In the genomic region with DNA sequence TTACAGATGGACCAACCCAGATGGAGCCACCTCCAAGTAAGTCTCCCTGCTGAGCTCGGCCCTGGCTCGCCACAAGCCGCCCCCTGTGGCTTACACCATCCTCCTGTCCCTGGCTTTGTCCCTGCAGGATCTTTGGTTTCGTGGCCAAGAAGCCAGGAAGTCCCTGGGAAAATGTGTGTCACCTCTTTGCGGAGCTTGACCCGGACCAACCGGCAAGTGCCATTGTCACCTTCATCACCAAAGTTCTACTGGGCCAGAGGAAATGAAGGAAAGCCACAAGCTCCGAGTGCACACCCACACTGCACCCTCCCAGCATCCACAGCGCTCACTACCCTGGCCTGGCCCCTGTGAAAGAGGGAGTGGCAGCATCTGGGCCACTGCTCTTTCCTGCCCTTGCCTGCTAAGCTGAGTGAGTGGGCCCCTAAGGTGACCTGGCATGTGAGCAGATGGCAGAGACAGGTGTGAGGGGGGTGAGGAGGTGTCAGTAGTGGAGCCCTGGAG, we compare ENCODE assay signal across 9 mouse cellular contexts. TPM values are rescaled to one million over a fixed set of nuclear protein-coding genes. Genes with fewer than 3 reads are reported as not detected.
A peak's percentile ranks its signal among the peaks of the same experiment; 100 is the strongest.
DNase-seq lines count a peak whose midpoint lies in the region; ATAC-seq lines count a peak whose summit lies in the region.
"Had no signal": no experiment of that assay in that cellular context is flagged by ENCODE, and none has a peak within 500 bp of the region (broad histone marks: within the 10 kb centered on the region; RNA-seq: fewer than 3 reads in every experiment).

No protein-coding gene starts in this region.

- H3K9me3 ChIP-seq in heart, embryonic 12.5 days (replicated peaks): no peaks in the 10 kb centered on the region
- H3K9me3 ChIP-seq in midbrain, embryonic 15.5 days: no peaks in the 10 kb centered on the region
- H3K9me3 ChIP-seq in midbrain, embryonic 10.5 days (replicated peaks): no peaks in the 10 kb centered on the region
- H3K9me3 ChIP-seq: stomach, embryonic 15.5 days had no signal

- peaks cover 13% of the 10 kb centered on the region for H3K4me1 ChIP-seq in heart, embryonic 12.5 days (replicated peaks)
- H3K4me1 ChIP-seq in midbrain, embryonic 15.5 days: peaks cover 2% of the 10 kb centered on the region; the same call in 1 of the 2 replicates
- H3K4me1 ChIP-seq in midbrain, embryonic 10.5 days: peaks cover 9% of the 10 kb centered on the region; the same call in 1 of the 2 replicates

- no peak overlapping the region for H3K4me3 ChIP-seq in heart, embryonic 12.5 days
- H3K4me3 ChIP-seq in midbrain, embryonic 15.5 days: no peak overlapping the region
- H3K4me3 ChIP-seq in midbrain, embryonic 10.5 days: no peak overlapping the region
- H3K4me3 ChIP-seq: stomach, embryonic 15.5 days had no signal

- no peak overlapping the region for H3K9ac ChIP-seq in heart, embryonic 12.5 days
- H3K9ac ChIP-seq in midbrain, embryonic 15.5 days: no peak overlapping the region
- H3K9ac ChIP-seq: stomach, embryonic 15.5 days had no signal

- peak; percentile 95 for DNase-seq in heart, adult 11 months
- DNase-seq in midbrain, embryonic 10.5 days (ENCODE audit: low spot score): no peak
- DNase-seq in cerebellum, postnatal 25 days: peak; percentile 60 to 70
- no peak for DNase-seq in frontal cortex, adult 2 months (ENCODE audit: extremely low spot score in 1 of 2, low spot score in 1 of 2)
- no peak for DNase-seq in right cerebral cortex, postnatal 4 days

- no peak for ATAC-seq in heart, embryonic 12.5 days (ENCODE audit: insufficient number of reproducible peaks, low FRiP score)
- ATAC-seq in midbrain, embryonic 15.5 days (replicated peaks): no peak
- ATAC-seq in monocyte, adult 5-6 weeks (replicated peaks; ENCODE audit: insufficient number of reproducible peaks, low FRiP score, low TSS enrichment, poor library complexity, severe bottlenecking): peak; percentile 20; the same call in 1 of the 2 replicates

- H3K4me2 ChIP-seq in heart, embryonic 12.5 days: no peak overlapping the region
- H3K4me2 ChIP-seq in midbrain, embryonic 15.5 days: no peak overlapping the region
- H3K4me2 ChIP-seq: stomach, embryonic 15.5 days had no signal

- peaks cover 95% of the 10 kb centered on the region for H3K36me3 ChIP-seq in heart, embryonic 12.5 days
- peaks cover 44% of the 10 kb centered on the region for H3K36me3 ChIP-seq in midbrain, embryonic 15.5 days (replicated peaks)
- peaks cover 57% of the 10 kb centered on the region for H3K36me3 ChIP-seq in midbrain, embryonic 10.5 days

- H3K27me3 ChIP-seq in heart, embryonic 12.5 days (replicated peaks): 0 out of 2 replicates have a peak, but pooled peaks cover 4% of the 10 kb centered on the region
- H3K27me3 ChIP-seq in midbrain, embryonic 15.5 days (replicated peaks): no peaks in the 10 kb centered on the region
- no peaks in the 10 kb centered on the region for H3K27me3 ChIP-seq in midbrain, embryonic 10.5 days (ENCODE audit: low read depth, poor library complexity, severe bottlenecking)
- H3K27me3 ChIP-seq: stomach, embryonic 15.5 days had no signal

- no peak overlapping the region for H3K27ac ChIP-seq in heart, embryonic 12.5 days (ENCODE audit: poor library complexity, severe bottlenecking)
- H3K27ac ChIP-seq in midbrain, embryonic 15.5 days: 0 out of 2 replicates have a peak overlapping the region, but pooled peaks have one; percentile 28
- H3K27ac ChIP-seq in midbrain, embryonic 10.5 days (replicated peaks): no peak overlapping the region

- WGBS in heart, embryonic 12.5 days: 68% methylated on average over 9 of the region's 9 CpGs
- WGBS in midbrain, embryonic 15.5 days: 67% methylated on average over 9 of the region's 9 CpGs
- WGBS in midbrain, embryonic 10.5 days: 61% methylated on average over 9 of the region's 9 CpGs

RNA-seq across cellular contexts. Expression of gene Tns2, which starts 15.6 kb away (rescaled TPM):
- 35.3 and 38.7 TPM in 2 replicates for polyA plus RNA-seq in heart, embryonic 12.5 days (2016; fragmentation: Nextera tagmentation; extraction: Ambion mirVana)
- 8.3 and 12.3 TPM in 2 replicates for polyA plus RNA-seq in midbrain, embryonic 15.5 days (2015; fragmentation: Nextera tagmentation; extraction: Ambion mirVana)
- polyA plus RNA-seq in midbrain, embryonic 10.5 days (2016; fragmentation: Nextera tagmentation; extraction: Ambion mirVana): 8.9 and 9.4 TPM in 2 replicates
- total RNA-seq in monocyte, adult 5-6 weeks (2017): 5.7 TPM in 1 of 3 replicates, not detected in the others
- 28.0 and 29.5 TPM in 2 replicates for polyA plus RNA-seq in frontal cortex, adult 2 months (2012; rRNA removed)

RNA-seq across cellular contexts. Expression of gene Spryd3, which starts 20.3 kb away (rescaled TPM):
- polyA plus RNA-seq in heart, embryonic 12.5 days (2016; fragmentation: Nextera tagmentation; extraction: Ambion mirVana): 19.8 and 20.9 TPM in 2 replicates
- polyA plus RNA-seq in midbrain, embryonic 15.5 days (2015; fragmentation: Nextera tagmentation; extraction: Ambion mirVana): 78.7 and 80.2 TPM in 2 replicates
- 13.7 and 15.5 TPM in 2 replicates for polyA plus RNA-seq in midbrain, embryonic 10.5 days (2016; fragmentation: Nextera tagmentation; extraction: Ambion mirVana)
- total RNA-seq in monocyte, adult 5-6 weeks (2017): 49.3 to 56.3 TPM (median 49.3 TPM) in 3 replicates
- 127 and 136 TPM in 2 replicates for polyA plus RNA-seq in frontal cortex, adult 2 months (2012; rRNA removed)

RNA-seq across cellular contexts. Expression of gene Igfbp6, which starts 28.4 kb away (rescaled TPM):
- 1.7 and 2.5 TPM in 2 replicates for polyA plus RNA-seq in heart, embryonic 12.5 days (2016; fragmentation: Nextera tagmentation; extraction: Ambion mirVana)
- 2.6 and 4.3 TPM in 2 replicates for polyA plus RNA-seq in midbrain, embryonic 15.5 days (2015; fragmentation: Nextera tagmentation; extraction: Ambion mirVana)
- 0.32 and 0.38 TPM in 2 replicates for polyA plus RNA-seq in midbrain, embryonic 10.5 days (2016; fragmentation: Nextera tagmentation; extraction: Ambion mirVana)
- total RNA-seq in monocyte, adult 5-6 weeks (2017): 0.38 to 1.4 TPM (median 0.68 TPM) in 3 replicates
- 46.3 and 51.8 TPM in 2 replicates for polyA plus RNA-seq in frontal cortex, adult 2 months (2012; rRNA removed)

RNA-seq across cellular contexts. Expression of gene Soat2, which starts 34.5 kb away (rescaled TPM):
- polyA plus RNA-seq in heart, embryonic 12.5 days (2016; fragmentation: Nextera tagmentation; extraction: Ambion mirVana): 0.87 and 1.2 TPM in 2 replicates
- 0.15 TPM in 1 of 2 replicates, not detected in the other for polyA plus RNA-seq in midbrain, embryonic 15.5 days (2015; fragmentation: Nextera tagmentation; extraction: Ambion mirVana)
- 0.14 and 0.20 TPM in 2 replicates for polyA plus RNA-seq in midbrain, embryonic 10.5 days (2016; fragmentation: Nextera tagmentation; extraction: Ambion mirVana)
- 6.2 to 25.0 TPM (median 10.2 TPM) in 3 replicates for total RNA-seq in monocyte, adult 5-6 weeks (2017)
- 0.16 and 0.25 TPM in 2 replicates for polyA plus RNA-seq in frontal cortex, adult 2 months (2012; rRNA removed)

RNA-seq across cellular contexts. Expression of gene Eif4b, which starts 42.2 kb away (rescaled TPM):
- polyA plus RNA-seq in heart, embryonic 12.5 days (2016; fragmentation: Nextera tagmentation; extraction: Ambion mirVana): 79.9 and 80.2 TPM in 2 replicates
- 87.0 and 89.2 TPM in 2 replicates for polyA plus RNA-seq in midbrain, embryonic 15.5 days (2015; fragmentation: Nextera tagmentation; extraction: Ambion mirVana)
- polyA plus RNA-seq in midbrain, embryonic 10.5 days (2016; fragmentation: Nextera tagmentation; extraction: Ambion mirVana): 113 and 125 TPM in 2 replicates
- total RNA-seq in monocyte, adult 5-6 weeks (2017): 248 to 278 TPM (median 251 TPM) in 3 replicates
- 108 and 115 TPM in 2 replicates for polyA plus RNA-seq in frontal cortex, adult 2 months (2012; rRNA removed)

Comparison
In these comparisons a context has a peak if more than half of its experiments do, and no peak if none do; other contexts are left out.
1. DNase-seq: peak in heart, adult 11 months (single experiment) and cerebellum, postnatal 25 days (2 of 2); none in midbrain, embryonic 10.5 days (single experiment), frontal cortex, adult 2 months (0 of 2) and right cerebral cortex, postnatal 4 days (single experiment).